Mouse (Mus musculus): ENCODE data around the gene Sec31a. TPM values are rescaled to one million over a fixed set of nuclear protein-coding genes. Genes with fewer than 3 reads are reported as not detected.
A peak's percentile ranks its signal among the peaks of the same experiment; 100 is the strongest.

The Sec31a gene
- polyA plus RNA-seq, 1 experiment from 2014 or later = 114 TPM

DNA sequence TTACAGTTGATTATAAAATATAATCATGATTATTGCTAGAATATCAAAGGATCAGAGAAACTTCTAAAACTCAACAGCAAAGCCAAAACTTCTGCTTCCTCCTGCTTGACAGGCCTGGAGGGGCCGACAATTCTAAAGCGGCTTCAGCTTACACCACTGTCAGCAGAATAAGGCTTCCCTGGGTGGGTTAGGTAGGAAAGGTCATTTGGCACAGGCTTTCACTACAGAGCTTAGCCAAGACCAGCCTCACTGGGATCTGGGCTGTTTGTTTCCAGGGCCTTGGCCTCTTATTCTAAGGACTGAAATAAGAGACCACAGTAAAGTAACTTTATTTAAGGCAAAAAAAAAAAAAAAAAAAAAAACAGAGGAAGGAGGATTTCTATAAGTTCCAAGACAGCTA, 49.0 kb downstream of the Sec31a start:
- H3K4me1 ChIP-seq (replicated peaks) = no peaks in the 10 kb centered on the region
- no peak overlapping the region for H3K27ac ChIP-seq
- DNase-seq (ENCODE audit: low spot score) = no peak
- H3K4me3 ChIP-seq = no peak overlapping the region
- H3K36me3 ChIP-seq = peaks cover 87% of the 10 kb centered on the region
- 95% methylated on average over 2 of the region's 2 CpGs for WGBS
- H3K9me3 ChIP-seq = no peaks in the 10 kb centered on the region
- no peaks in the 10 kb centered on the region for H3K27me3 ChIP-seq (ENCODE audit: insufficient read depth, poor library complexity, severe bottlenecking)

GRCm38 (mm10) chr5:100360296-100360695, 55.7 kb downstream of the Sec31a start:
- Histone ChIP-seq H3K27me3 (ENCODE audit: insufficient read depth, poor library complexity, severe bottlenecking) (no peaks in the 10 kb centered on the region), H3K4me3 (no peak overlapping the region), H3K9me3 (no peaks in the 10 kb centered on the region), H3K27ac (no peak overlapping the region), H3K4me1 (replicated peaks) (peaks cover 13% of the 10 kb centered on the region), H3K36me3 (peaks cover 51% of the 10 kb centered on the region)
- DNase-seq (ENCODE audit: low spot score) = no peak
- WGBS = 90% methylated on average over 6 of the region's 6 CpGs

DNA sequence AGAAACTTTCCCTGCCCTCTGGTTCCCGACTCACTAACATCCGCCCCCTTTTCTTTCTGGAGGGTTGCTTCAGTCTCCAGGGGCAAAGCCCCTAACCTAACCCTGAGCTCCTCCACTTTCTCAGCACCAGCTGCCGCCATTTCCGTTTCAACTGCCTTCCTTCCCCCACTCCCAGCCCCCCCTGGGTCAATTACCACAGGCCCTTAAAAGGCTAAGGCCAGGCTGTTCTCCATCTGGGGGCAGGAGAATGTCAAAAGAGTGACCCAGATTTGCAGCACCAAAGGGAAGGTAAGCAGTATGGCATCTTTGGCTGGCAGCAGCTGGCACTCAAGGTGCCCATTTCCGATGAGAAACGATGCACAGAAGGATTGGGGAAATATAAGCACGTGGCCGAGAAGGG, 57.7 kb downstream of the Sec31a start:
- Histone ChIP-seq H3K36me3 (peaks cover 32% of the 10 kb centered on the region), H3K4me3 (no peak overlapping the region), H3K27me3 (ENCODE audit: insufficient read depth, poor library complexity, severe bottlenecking) (no peaks in the 10 kb centered on the region), H3K27ac (peak overlapping the region; percentile 50), H3K9me3 (no peaks in the 10 kb centered on the region), H3K4me1 (replicated peaks) (peaks cover 13% of the 10 kb centered on the region)
- 57% methylated on average over 8 of the region's 8 CpGs for WGBS
- peak; percentile 41 for DNase-seq (ENCODE audit: low spot score)

- WGBS = 94% methylated on average over 20 of the region's 20 CpGs
- no peak overlapping the region for H3K4me3 ChIP-seq
- peaks cover 16% of the 10 kb centered on the region for H3K4me1 ChIP-seq (replicated peaks)
- no peaks in the 10 kb centered on the region for H3K9me3 ChIP-seq
- H3K27ac ChIP-seq = no peak overlapping the region
- no peaks in the 10 kb centered on the region for H3K36me3 ChIP-seq
- H3K27me3 ChIP-seq (ENCODE audit: insufficient read depth, poor library complexity, severe bottlenecking) = no peaks in the 10 kb centered on the region
- no peak for DNase-seq (ENCODE audit: low spot score)
These were observed 61.4 kb downstream of the Sec31a start for GRCm38 (mm10) chr5:100354644-100355043.

- H3K4me3 ChIP-seq = no peak overlapping the region
These were observed 62.8 kb downstream of the Sec31a start for GRCm38 (mm10) chr5:100352986-100353848.

GRCm38 (mm10) chr5:100350907-100351456, 65.1 kb downstream of the Sec31a start:
- no peaks in the 10 kb centered on the region for H3K9me3 ChIP-seq
- no peaks in the 10 kb centered on the region for H3K27me3 ChIP-seq (ENCODE audit: insufficient read depth, poor library complexity, severe bottlenecking)
- WGBS = 96% methylated on average over 8 of the region's 8 CpGs
- H3K4me3 ChIP-seq = no peak overlapping the region
- H3K36me3 ChIP-seq = no peaks in the 10 kb centered on the region
- DNase-seq (ENCODE audit: low spot score) = no peak
- H3K4me1 ChIP-seq (replicated peaks) = peaks cover 8% of the 10 kb centered on the region
- no peak overlapping the region for H3K27ac ChIP-seq

More at GRCm38 (mm10) chr5:100352986-100353848, 62.8 kb downstream of the Sec31a start:
- Histone ChIP-seq H3K36me3 (no peaks in the 10 kb centered on the region), H3K27ac (no peak overlapping the region), H3K9me3 (no peaks in the 10 kb centered on the region), H3K27me3 (ENCODE audit: insufficient read depth, poor library complexity, severe bottlenecking) (no peaks in the 10 kb centered on the region), H3K4me1 (replicated peaks) (peaks cover 16% of the 10 kb centered on the region)
- 77% methylated on average over 10 of the region's 10 CpGs for WGBS
- no peak for DNase-seq (ENCODE audit: low spot score)

DNA sequence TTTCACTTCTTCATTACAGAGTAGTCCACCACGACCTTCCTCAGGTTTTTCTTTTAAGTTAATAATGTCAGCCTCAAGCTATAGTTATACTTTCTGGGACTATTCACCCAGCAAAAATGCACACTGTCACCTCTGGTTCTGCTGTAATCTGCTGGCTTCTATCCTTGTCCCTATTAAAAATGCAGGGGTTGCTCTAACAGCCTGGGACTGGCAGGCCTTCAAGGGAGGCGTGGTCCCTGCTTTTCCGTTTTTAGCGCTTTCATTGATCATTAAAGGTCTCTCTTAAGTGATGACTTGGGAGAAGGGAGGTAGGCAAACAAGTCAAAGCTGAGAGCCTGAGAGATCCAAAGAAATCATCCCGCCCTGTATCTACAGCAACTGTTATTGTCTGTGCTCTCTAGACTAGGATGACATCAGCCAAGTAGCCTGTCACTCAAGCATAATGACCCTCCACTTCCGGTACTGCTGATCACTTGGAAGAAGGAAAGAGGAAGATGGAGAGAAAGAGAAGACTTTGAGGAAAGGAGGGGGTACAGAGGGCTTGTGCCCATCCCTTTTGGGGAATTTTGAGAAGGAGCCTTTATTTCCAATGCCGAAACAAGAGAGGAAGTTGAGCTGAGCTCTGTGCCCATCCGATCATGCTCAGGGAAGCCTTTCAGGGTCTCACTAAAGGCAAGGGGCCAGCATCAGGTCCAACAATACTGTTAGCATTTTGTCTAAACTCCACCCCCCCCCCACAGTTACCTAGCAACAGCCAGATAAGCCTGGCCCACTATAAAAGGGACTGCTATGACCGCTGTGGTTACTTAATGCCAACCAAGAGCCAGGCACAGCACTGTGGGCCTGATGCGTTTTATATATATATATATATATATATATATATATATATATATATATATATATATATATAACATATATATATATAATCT, 66.5 kb downstream of the Sec31a start:
- 71% methylated on average over 10 of the region's 10 CpGs for WGBS
- H3K27ac ChIP-seq = no peak overlapping the region
- DNase-seq (ENCODE audit: low spot score) = no peak

GRCm38 (mm10) chr5:100345118-100345517, 70.9 kb downstream of the Sec31a start:
- H3K36me3 ChIP-seq = no peaks in the 10 kb centered on the region
- peaks cover 18% of the 10 kb centered on the region for H3K4me1 ChIP-seq (replicated peaks)
- H3K4me3 ChIP-seq = no peak overlapping the region
- H3K27me3 ChIP-seq (ENCODE audit: insufficient read depth, poor library complexity, severe bottlenecking) = no peaks in the 10 kb centered on the region
- no peak for DNase-seq (ENCODE audit: low spot score)
- WGBS = 92% methylated on average over 1 of the region's 1 CpGs
- H3K9me3 ChIP-seq = no peaks in the 10 kb centered on the region
- no peak overlapping the region for H3K27ac ChIP-seq

More for the DNA sequence above, 66.5 kb downstream of the Sec31a start:
- Histone ChIP-seq H3K36me3 (no peaks in the 10 kb centered on the region), H3K9me3 (no peaks in the 10 kb centered on the region), H3K27me3 (ENCODE audit: insufficient read depth, poor library complexity, severe bottlenecking) (no peaks in the 10 kb centered on the region), H3K4me3 (no peak overlapping the region), H3K4me1 (replicated peaks) (peaks cover 8% of the 10 kb centered on the region)

DNA sequence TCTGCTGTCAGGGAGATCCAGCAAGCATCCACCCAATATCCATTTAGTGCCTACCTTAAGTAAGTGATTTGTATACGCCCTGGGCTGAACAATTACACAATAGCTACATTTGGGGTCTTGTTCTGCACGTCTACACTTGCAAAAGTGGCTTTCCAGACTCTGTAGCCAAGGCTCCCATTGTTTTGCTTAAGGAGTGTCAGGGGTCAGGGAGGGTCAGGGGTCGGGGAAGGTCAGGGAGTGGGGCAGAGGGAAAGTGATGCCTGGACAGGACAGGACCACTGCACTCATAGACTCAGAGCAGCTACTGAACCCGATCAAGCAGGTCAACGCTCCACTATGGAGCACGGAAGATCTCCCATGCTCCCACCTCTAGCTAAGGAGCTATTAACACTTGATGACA, 72.9 kb downstream of the Sec31a start:
- whole genome bisulfite sequencing = 25% methylated on average over 6 of the region's 6 CpGs

DNA sequence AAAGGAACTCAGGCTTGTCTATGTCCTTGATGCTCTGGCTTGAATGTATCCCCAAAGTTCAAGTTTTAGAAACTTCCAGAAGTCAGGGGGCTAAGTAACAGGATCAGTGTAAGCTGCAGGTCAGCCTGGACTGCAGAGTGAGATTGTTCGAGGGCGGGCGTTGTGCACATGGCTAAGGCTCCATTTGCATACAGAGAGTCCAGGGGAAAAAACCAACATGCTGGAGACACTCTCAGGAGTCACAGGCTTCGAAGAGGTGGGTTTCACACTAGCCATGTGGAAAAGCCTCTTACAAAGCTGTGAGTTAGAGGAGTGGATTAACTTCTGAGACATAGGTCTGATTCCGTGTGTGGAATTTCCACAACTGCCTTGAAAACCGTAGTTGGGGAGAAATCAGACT, 73.6 kb downstream of the Sec31a start:
- no peaks in the 10 kb centered on the region for H3K36me3 ChIP-seq
- DNase-seq (ENCODE audit: low spot score) = no peak
- WGBS = 84% methylated on average over 6 of the region's 6 CpGs

More for the DNA sequence above, 72.9 kb downstream of the Sec31a start:
- no peaks in the 10 kb centered on the region for H3K36me3 ChIP-seq
- no peaks in the 10 kb centered on the region for H3K27me3 ChIP-seq (ENCODE audit: insufficient read depth, poor library complexity, severe bottlenecking)
- H3K4me1 ChIP-seq (replicated peaks) = peaks cover 9% of the 10 kb centered on the region
- H3K4me3 ChIP-seq = no peak overlapping the region
- no peak overlapping the region for H3K27ac ChIP-seq
- DNase-seq (ENCODE audit: low spot score) = peak; percentile 17
- H3K9me3 ChIP-seq = no peaks in the 10 kb centered on the region

DNA sequence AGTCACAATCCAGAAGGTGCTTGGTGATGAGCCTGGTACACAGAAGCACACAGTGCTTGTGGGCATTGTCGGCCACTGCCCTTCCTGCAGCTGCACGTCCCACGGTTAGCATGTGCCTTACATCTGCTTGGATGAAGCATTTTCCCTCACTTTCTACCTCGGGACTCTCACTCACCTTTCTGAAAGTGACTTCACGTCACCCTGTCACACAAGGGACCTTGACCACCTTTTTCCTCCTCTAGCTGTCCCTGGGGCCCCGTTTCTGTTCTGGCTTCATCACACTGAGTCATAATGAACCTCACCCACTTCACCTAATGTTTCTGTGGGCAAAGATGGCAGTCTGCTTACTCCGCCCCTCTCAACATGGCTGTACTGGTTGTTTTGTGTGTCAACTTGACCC, 75.0 kb downstream of the Sec31a start:
- no peak overlapping the region for H3K27ac ChIP-seq
- H3K27me3 ChIP-seq (ENCODE audit: insufficient read depth, poor library complexity, severe bottlenecking) = no peaks in the 10 kb centered on the region
- no peak for DNase-seq (ENCODE audit: low spot score)
- H3K4me1 ChIP-seq (replicated peaks) = peaks cover 9% of the 10 kb centered on the region
- WGBS = 93% methylated on average over 7 of the region's 7 CpGs
- H3K4me3 ChIP-seq = no peak overlapping the region
- H3K9me3 ChIP-seq = no peaks in the 10 kb centered on the region
- H3K36me3 ChIP-seq = no peaks in the 10 kb centered on the region

More for the DNA sequence above, 73.6 kb downstream of the Sec31a start:
- Histone ChIP-seq H3K4me3 (no peak overlapping the region), H3K9me3 (no peaks in the 10 kb centered on the region), H3K27me3 (ENCODE audit: insufficient read depth, poor library complexity, severe bottlenecking) (no peaks in the 10 kb centered on the region), H3K27ac (no peak overlapping the region), H3K4me1 (replicated peaks) (peaks cover 9% of the 10 kb centered on the region)

GRCm38 (mm10) chr5:100337852-100338251, 78.2 kb downstream of the Sec31a start:
- Histone ChIP-seq H3K27me3 (ENCODE audit: insufficient read depth, poor library complexity, severe bottlenecking) (no peaks in the 10 kb centered on the region), H3K9me3 (no peaks in the 10 kb centered on the region), H3K27ac (no peak overlapping the region), H3K4me1 (replicated peaks) (peaks cover 18% of the 10 kb centered on the region), H3K36me3 (no peaks in the 10 kb centered on the region), H3K4me3 (no peak overlapping the region)
- WGBS = 84% methylated on average over 4 of the region's 4 CpGs
- no peak for DNase-seq (ENCODE audit: low spot score)
